In genomic region chr19:57138469-57138868, GRCm38 (mm10) we compare ENCODE assay signal across 28 mouse cellular contexts.
A peak's percentile ranks its signal among the peaks of the same experiment; 100 is the strongest.
DNase-seq lines count a peak whose midpoint lies in the region; ATAC-seq and TF ChIP-seq lines count a peak whose summit lies in the region.
"Had no signal": no experiment of that assay in that cellular context is flagged by ENCODE, and none has a peak within 500 bp of the region (broad histone marks: within the 10 kb centered on the region; RNA-seq: fewer than 3 reads in every experiment).

No protein-coding gene starts in this region.

- H3K27me3 ChIP-seq in hindbrain, embryonic 14.5 days (ENCODE audit: control insufficient read depth, insufficient read depth, low read length): no peaks in the 10 kb centered on the region
- H3K27me3 ChIP-seq in hindbrain, embryonic 13.5 days: peaks cover 3% of the 10 kb centered on the region; the same call in 1 of the 2 replicates
- H3K27me3 ChIP-seq in midbrain, postnatal 0 days (ENCODE audit: insufficient read depth, low read length): no peaks in the 10 kb centered on the region
- H3K27me3 ChIP-seq in midbrain, embryonic 10.5 days (ENCODE audit: low read depth, poor library complexity, severe bottlenecking): no peaks in the 10 kb centered on the region
- H3K27me3 ChIP-seq in limb, embryonic 15.5 days: no peaks in the 10 kb centered on the region
- H3K27me3 ChIP-seq: CH12.LX; embryonic facial prominence, embryonic 12.5 days; forebrain, embryonic 15.5 days; heart, embryonic 13.5 days; liver, embryonic 12.5 days; Patski had no signal

- no peak for TF ChIP-seq CTCF in midbrain, postnatal 0 days (IDR thresholded peaks at IDR 0.05)

- peaks cover 17% of the 10 kb centered on the region for H3K4me1 ChIP-seq in hindbrain, embryonic 14.5 days (replicated peaks; ENCODE audit: control insufficient read depth, insufficient read depth, low read length)
- H3K4me1 ChIP-seq in hindbrain, embryonic 13.5 days (replicated peaks): peaks cover 17% of the 10 kb centered on the region
- peaks cover 6% of the 10 kb centered on the region; the same call in 1 of the 2 replicates for H3K4me1 ChIP-seq in midbrain, postnatal 0 days (ENCODE audit: insufficient read depth, low read length)
- peaks cover 17% of the 10 kb centered on the region for H3K4me1 ChIP-seq in midbrain, embryonic 10.5 days
- peaks cover 29% of the 10 kb centered on the region for H3K4me1 ChIP-seq in limb, embryonic 15.5 days

- WGBS in hindbrain, embryonic 14.5 days: 65% methylated on average over 6 of the region's 6 CpGs
- WGBS in hindbrain, embryonic 13.5 days: 69% methylated on average over 6 of the region's 6 CpGs
- WGBS in midbrain, postnatal 0 days: 39% methylated on average over 6 of the region's 6 CpGs
- WGBS in midbrain, embryonic 10.5 days: 76% methylated on average over 6 of the region's 6 CpGs
- WGBS in limb, embryonic 15.5 days: 53% methylated on average over 6 of the region's 6 CpGs

- H3K4me3 ChIP-seq in hindbrain, embryonic 14.5 days (replicated peaks; ENCODE audit: low read length): no peak overlapping the region
- H3K4me3 ChIP-seq in hindbrain, embryonic 13.5 days: no peak overlapping the region
- no peak overlapping the region for H3K4me3 ChIP-seq in midbrain, postnatal 0 days (ENCODE audit: low read depth, low read length)
- H3K4me3 ChIP-seq in midbrain, embryonic 10.5 days: no peak overlapping the region
- no peak overlapping the region for H3K4me3 ChIP-seq in limb, embryonic 15.5 days
- H3K4me3 ChIP-seq: embryonic facial prominence, embryonic 12.5 days; forebrain, embryonic 15.5 days; heart, embryonic 13.5 days; liver, embryonic 12.5 days; myocyte had no signal

- no peaks in the 10 kb centered on the region for H3K9me3 ChIP-seq in hindbrain, embryonic 14.5 days (ENCODE audit: control insufficient read depth, low read length)
- H3K9me3 ChIP-seq in hindbrain, embryonic 13.5 days: no peaks in the 10 kb centered on the region
- H3K9me3 ChIP-seq in midbrain, postnatal 0 days (ENCODE audit: low read length): no peaks in the 10 kb centered on the region
- H3K9me3 ChIP-seq in midbrain, embryonic 10.5 days (replicated peaks): no peaks in the 10 kb centered on the region
- no peaks in the 10 kb centered on the region for H3K9me3 ChIP-seq in limb, embryonic 15.5 days
- H3K9me3 ChIP-seq: embryonic facial prominence, embryonic 12.5 days; forebrain, embryonic 15.5 days; heart, embryonic 13.5 days; liver, embryonic 12.5 days had no signal

- no peak overlapping the region for H3K4me2 ChIP-seq in hindbrain, embryonic 14.5 days (replicated peaks)
- H3K4me2 ChIP-seq in hindbrain, embryonic 13.5 days: no peak overlapping the region
- no peak overlapping the region for H3K4me2 ChIP-seq in midbrain, postnatal 0 days (ENCODE audit: low read depth, low read length, poor library complexity, severe bottlenecking)
- no peak overlapping the region for H3K4me2 ChIP-seq in limb, embryonic 15.5 days
- H3K4me2 ChIP-seq: embryonic facial prominence, embryonic 12.5 days; forebrain, embryonic 15.5 days; heart, embryonic 13.5 days; liver, embryonic 12.5 days; midbrain, embryonic 11.5 days had no signal

- peak; percentile 91 for DNase-seq in heart, adult 11 months
- no peak for DNase-seq in heart, adult 18-20 months
- DNase-seq in hindbrain, embryonic 14.5 days (ENCODE audit: low spot score): no peak
- no peak for DNase-seq in midbrain, postnatal 0 days (ENCODE audit: low spot score)
- DNase-seq in midbrain, embryonic 10.5 days (ENCODE audit: low spot score): no peak
- DNase-seq: adrenal gland, postnatal 36 days; B cell, adult 2 months; cerebellum, adult 11 months; cerebellum, adult 9-11 months; gastrocnemius, postnatal 25 days; heart, postnatal 36 days; kidney, adult 2 months; layer of hippocampus, adult 9-11 months; lung, adult 18-20 months; lung, postnatal 10 days; thymus, adult 18-20 months had no signal

- no peak overlapping the region for H3K9ac ChIP-seq in hindbrain, embryonic 14.5 days
- no peak overlapping the region for H3K9ac ChIP-seq in hindbrain, embryonic 13.5 days
- H3K9ac ChIP-seq in midbrain, postnatal 0 days (replicated peaks; ENCODE audit: low read length, poor library complexity, severe bottlenecking): no peak overlapping the region
- no peak overlapping the region for H3K9ac ChIP-seq in limb, embryonic 15.5 days
- H3K9ac ChIP-seq: embryonic facial prominence, embryonic 12.5 days; forebrain, embryonic 15.5 days; liver, embryonic 12.5 days had no signal

- no peak overlapping the region for H3K27ac ChIP-seq in hindbrain, embryonic 14.5 days
- no peak overlapping the region for H3K27ac ChIP-seq in hindbrain, embryonic 13.5 days
- H3K27ac ChIP-seq in midbrain, postnatal 0 days (ENCODE audit: low read depth, low read length): no peak overlapping the region
- no peak overlapping the region for H3K27ac ChIP-seq in midbrain, embryonic 10.5 days (replicated peaks)
- H3K27ac ChIP-seq in limb, embryonic 15.5 days: 0 out of 2 replicates have a peak overlapping the region, but pooled peaks have one; percentile 30
- H3K27ac ChIP-seq: embryonic facial prominence, embryonic 12.5 days; forebrain, embryonic 15.5 days; heart, embryonic 13.5 days; kidney, postnatal 0 days; liver, embryonic 12.5 days had no signal

- peak; percentile 29; the same call in 1 of the 2 replicates for ATAC-seq in hindbrain, embryonic 14.5 days (ENCODE audit: low FRiP score)
- ATAC-seq in hindbrain, embryonic 13.5 days (ENCODE audit: low FRiP score): no peak
- peak; percentile 29; the same call in 1 of the 2 replicates for ATAC-seq in midbrain, postnatal 0 days (ENCODE audit: low FRiP score)
- no peak for ATAC-seq in limb, embryonic 15.5 days (ENCODE audit: insufficient number of reproducible peaks, low FRiP score, low TSS enrichment, low read depth)
- ATAC-seq: liver, embryonic 12.5 days; Patski had no signal

- no peaks in the 10 kb centered on the region for H3K36me3 ChIP-seq in hindbrain, embryonic 14.5 days (replicated peaks; ENCODE audit: control insufficient read depth, insufficient read depth)
- H3K36me3 ChIP-seq in hindbrain, embryonic 13.5 days: no peaks in the 10 kb centered on the region
- H3K36me3 ChIP-seq in midbrain, postnatal 0 days (ENCODE audit: insufficient read depth, low read length): no peaks in the 10 kb centered on the region
- H3K36me3 ChIP-seq in midbrain, embryonic 10.5 days: no peaks in the 10 kb centered on the region
- no peaks in the 10 kb centered on the region for H3K36me3 ChIP-seq in limb, embryonic 15.5 days
- H3K36me3 ChIP-seq: embryonic facial prominence, embryonic 12.5 days; forebrain, embryonic 15.5 days; G1E; liver, embryonic 12.5 days had no signal

Comparison
In these comparisons a context has a peak if more than half of its experiments do, and no peak if none do; other contexts are left out.
1. ATAC-seq: peak in hindbrain, embryonic 14.5 days (single experiment) and midbrain, postnatal 0 days (single experiment); none in hindbrain, embryonic 13.5 days (single experiment) and limb, embryonic 15.5 days (single experiment).